Mouse (Mus musculus) stomach, postnatal 0 days (tissue): Measurements from ENCODE around the gene Grm7.

Experiments used
- CTCF ChIP-seq: IDR thresholded peaks from 2 replicates; pipeline ENCODE4 v1.5.1; 2016; ENCODE audit warnings: antibody characterized with exemption, low read depth, mild to moderate bottlenecking, moderate library complexity
- EP300 ChIP-seq: optimal IDR thresholded peaks from 2 replicates; pipeline ENCODE3; 2016; ENCODE audit warnings: antibody characterized with exemption

DNA sequence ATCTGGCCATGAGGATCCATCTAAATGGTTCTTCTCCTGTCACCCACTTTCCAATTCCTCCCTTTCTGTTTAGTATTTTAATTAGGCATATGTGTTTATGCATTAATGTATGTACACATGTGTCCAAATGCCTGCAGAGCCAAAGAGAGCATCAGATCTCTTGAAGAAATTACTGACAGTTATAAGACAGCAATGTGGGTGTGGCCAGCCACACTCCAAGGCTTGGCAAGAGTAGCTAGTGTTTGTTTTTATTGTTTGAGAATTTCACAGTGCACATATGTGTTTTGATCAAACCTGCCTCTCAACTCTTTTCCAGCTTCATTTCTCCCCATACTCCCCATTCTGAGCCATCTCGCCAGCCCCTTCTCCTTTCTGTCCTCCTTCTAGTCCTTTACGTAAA lies 88.5 kb downstream of the Grm7 start:
- TF ChIP-seq CTCF = no peak
- TF ChIP-seq EP300 = no peak
